Mouse (Mus musculus) lung, postnatal 0 days (tissue): ENCODE results near the gene 1700030J22Rik. TPM values are rescaled to one million over a fixed set of nuclear protein-coding genes. Genes with fewer than 3 reads are reported as not detected.
A peak's percentile ranks its signal among the peaks of the same experiment; 100 is the strongest.

Experiments used
- ATAC-seq: fragments of 200-750 bp; cut with Nextera tagmentation; 2 replicates; pipeline ENCODE4 v1.8.0; 2017; ENCODE audit warnings: moderate library complexity
- DNase-seq: peaks from one replicate; pipeline ENCODE4 v3.0.0-alpha.2; 2016; ENCODE audit warnings: low spot score
- H3K27ac ChIP-seq: fragments of 300-500 bp; sonication (generic); 2 replicates; pipeline ENCODE4 v1.5.1; 2014; ENCODE audit warnings: antibody characterized with exemption, mild to moderate bottlenecking, low read length, mixed read lengths
- H3K27me3 ChIP-seq: fragments of 300-500 bp; sonication (generic); replicated peaks from 2 replicates; pipeline ENCODE4 v1.6.1; 2014; ENCODE audit warnings: low read length, mixed read lengths; ENCODE audit not compliant: insufficient read depth
- H3K36me3 ChIP-seq: fragments of 300-500 bp; sonication (generic); 2 replicates; pipeline ENCODE4 v1.6.1; 2014; ENCODE audit warnings: low read length, mixed read lengths; ENCODE audit not compliant: insufficient read depth
- H3K4me1 ChIP-seq: fragments of 300-500 bp; sonication (generic); 2 replicates; pipeline ENCODE4 v1.6.1; 2014; ENCODE audit warnings: antibody characterized with exemption, low read depth, low read length, mixed read lengths; ENCODE audit not compliant: insufficient read depth
- H3K4me2 ChIP-seq: fragments of 300-500 bp; sonication (generic); replicated peaks from 2 replicates; pipeline ENCODE4 v1.6.1; 2014; ENCODE audit warnings: low read depth, mild to moderate bottlenecking, low read length, moderate library complexity, mixed read lengths
- H3K4me3 ChIP-seq: fragments of 300-500 bp; sonication (generic); 2 replicates; pipeline ENCODE4 v1.5.1; 2014; ENCODE audit warnings: low read depth, low read length
- H3K9ac ChIP-seq: fragments of 300-500 bp; sonication (generic); replicated peaks from 2 replicates; pipeline ENCODE4 v1.6.1; 2014; ENCODE audit warnings: low read depth, mild to moderate bottlenecking
- H3K9me3 ChIP-seq: fragments of 300-500 bp; sonication (generic); 2 replicates; pipeline ENCODE4 v1.6.1; 2016; ENCODE audit warnings: low read length, mixed read lengths
- CTCF ChIP-seq: IDR thresholded peaks from 2 replicates; pipeline ENCODE4 v1.5.1; 2016; ENCODE audit warnings: antibody characterized with exemption, mild to moderate bottlenecking
- EP300 ChIP-seq: IDR thresholded peaks from 2 replicates; pipeline ENCODE4 v1.6.1; 2016; ENCODE audit warnings: antibody characterized with exemption, mild to moderate bottlenecking, control low read depth
- WGBS: fragments of 180-500 bp; shearing (Covaris S2); extraction: QIAGEN DNeasy Blood & Tissue Kit; methylation state at CpG from one replicate; pipeline ENCODE4 v1.1.7; 2014; 5-methylcytosine and 5-hydroxymethylcytosine counted together
- polyA plus RNA-seq: library from polyadenylated mRNA; unstranded; fragments of >200 nt; fragmentation: Nextera tagmentation; extraction: Ambion mirVana; gene quantifications from 2 replicates; pipeline ENCODE4 v1.2.1, GENCODE M21; 2015

Gene 1700030J22Rik
- polyA plus RNA-seq, 1 experiment from 2014 or later: 2.6 TPM

GRCm38 (mm10) chr8:116921337-116922059 lies 57.3 kb downstream of the 1700030J22Rik start, which contains the start of the genes Cmc2 and Cenpn:
Gene Cmc2 (minus strand): TSS chr8:116921455.
Gene Cenpn (plus strand): TSS chr8:116921730.
- H3K9ac ChIP-seq: peak within 1 kb of the TSS; percentile 51
- TF ChIP-seq CTCF (no peak), EP300 (peak; percentile 37; the same call in 1 of the 2 replicates)
- peak within 1 kb of the TSS; percentile 79 for H3K4me2 ChIP-seq
- peak within 1 kb of the TSS; percentile 80 for H3K27ac ChIP-seq
- no peaks in the 10 kb centered on the region for H3K9me3 ChIP-seq
- peaks cover 8% of the 10 kb centered on the region; the same call in 1 of the 2 replicates for H3K4me1 ChIP-seq
- peak within 1 kb of the TSS; percentile 83 for H3K4me3 ChIP-seq
- H3K27me3 ChIP-seq: no peaks in the 10 kb centered on the region
- H3K36me3 ChIP-seq: no peaks in the 10 kb centered on the region
- ATAC-seq (peak; percentile 95), DNase-seq (peak; percentile 97)
- WGBS: under 1% methylated on average over 54 of the region's 57 CpGs

- Histone ChIP-seq H3K4me3 (peak overlapping the region; percentile 83), H3K4me2 (peak overlapping the region; percentile 79), H3K9ac (peak overlapping the region; percentile 51), H3K9me3 (no peaks in the 10 kb centered on the region), H3K27me3 (no peaks in the 10 kb centered on the region), H3K4me1 (peaks cover 8% of the 10 kb centered on the region; the same call in 1 of the 2 replicates), H3K27ac (peak overlapping the region; percentile 80), H3K36me3 (peaks cover under 1% of the 10 kb centered on the region; the same call in 1 of the 2 replicates)
- ATAC-seq (peak; percentile 63), DNase-seq (no peak)
- TF ChIP-seq EP300: no peak
- no peak for TF ChIP-seq CTCF
- WGBS: 1% methylated on average over 22 of the region's 22 CpGs
Measured at GRCm38 (mm10) chr8:116921005-116921336, 57.8 kb downstream of the 1700030J22Rik start.

Other genes starting within 250 kb of the 1700030J22Rik start
- gene Cdyl2, start 246.0 kb downstream of the 1700030J22Rik start, polyA plus RNA-seq: 11.1 and 11.7 TPM in 2 replicates
- 28.6 and 36.6 TPM in 2 replicates for gene Cmc2, start 57.5 kb downstream of the 1700030J22Rik start, polyA plus RNA-seq
- gene Cenpn, start 57.2 kb downstream of the 1700030J22Rik start, polyA plus RNA-seq: 2.7 and 3.7 TPM in 2 replicates
- gene Atmin, start 35.6 kb downstream of the 1700030J22Rik start, polyA plus RNA-seq: 8.7 and 9.7 TPM in 2 replicates
- gene Gcsh, start 14.6 kb upstream of the 1700030J22Rik start, polyA plus RNA-seq: 40.1 and 47.2 TPM in 2 replicates
- gene Pkd1l2, start 103.5 kb upstream of the 1700030J22Rik start, polyA plus RNA-seq: 0.06 TPM in 1 of 2 replicates, not detected in the other
- 0.10 TPM in 1 of 2 replicates, not detected in the other for gene Bco1, start 116.9 kb upstream of the 1700030J22Rik start, polyA plus RNA-seq
- gene Gan, start 179.2 kb upstream of the 1700030J22Rik start, polyA plus RNA-seq: 3.3 and 4.2 TPM in 2 replicates